Mouse (Mus musculus) fibroblast of lung, adult 2 months (primary cell): Measurements from ENCODE around the gene Cfap54.
A peak's percentile ranks its signal among the peaks of the same experiment; 100 is the strongest.

Experiments used
- DNase-seq: peaks from one replicate; pipeline ENCODE4 v3.0.0-alpha.2; 2011; ENCODE audit warnings: low read depth

Cfap54 gene

GRCm38 (mm10) chr10:93053315-93053714 lies 28.1 kb downstream of the Cfap54 start:
- DNase-seq, result no peak

- peak; percentile 81 for DNase-seq
Observed at GRCm38 (mm10) chr10:93051016-93051726, 30.2 kb downstream of the Cfap54 start.

GRCm38 (mm10) chr10:93050571-93050970 lies 30.8 kb downstream of the Cfap54 start:
- no peak for DNase-seq

GRCm38 (mm10) chr10:93043195-93043594 lies 38.2 kb downstream of the Cfap54 start:
- DNase-seq, result no peak

- no peak for DNase-seq
Observed at GRCm38 (mm10) chr10:93041850-93042249, 39.6 kb downstream of the Cfap54 start.

GRCm38 (mm10) chr10:93041392-93041791 lies 40.0 kb downstream of the Cfap54 start:
- no peak for DNase-seq

GRCm38 (mm10) chr10:93036532-93036931 lies 44.9 kb downstream of the Cfap54 start:
- no peak for DNase-seq

- no peak for DNase-seq
Observed at GRCm38 (mm10) chr10:93035489-93035888, 45.9 kb downstream of the Cfap54 start.

GRCm38 (mm10) chr10:93023295-93023694 lies 58.1 kb downstream of the Cfap54 start:
- no peak for DNase-seq

- peak; percentile 27 for DNase-seq
Observed at GRCm38 (mm10) chr10:93014059-93014795, 67.2 kb downstream of the Cfap54 start.

- no peak for DNase-seq
Observed at GRCm38 (mm10) chr10:93011085-93011484, 70.3 kb downstream of the Cfap54 start.

- no peak for DNase-seq
Observed at GRCm38 (mm10) chr10:93006970-93007369, 74.4 kb downstream of the Cfap54 start.

GRCm38 (mm10) chr10:93006405-93006804 lies 75.0 kb downstream of the Cfap54 start:
- no peak for DNase-seq

- DNase-seq, result no peak
Observed at GRCm38 (mm10) chr10:92998536-92998935, 82.9 kb downstream of the Cfap54 start.

GRCm38 (mm10) chr10:92995186-92995585 lies 86.2 kb downstream of the Cfap54 start:
- DNase-seq, result no peak

- DNase-seq, result no peak
Observed at GRCm38 (mm10) chr10:92994340-92994739, 87.1 kb downstream of the Cfap54 start.

- DNase-seq, result no peak
Observed at GRCm38 (mm10) chr10:92992526-92992925, 88.9 kb downstream of the Cfap54 start.

GRCm38 (mm10) chr10:92990576-92990975 lies 90.8 kb downstream of the Cfap54 start:
- DNase-seq, result no peak

- no peak for DNase-seq
Observed at GRCm38 (mm10) chr10:92965134-92965533, 116.3 kb downstream of the Cfap54 start.

GRCm38 (mm10) chr10:92950044-92950443 lies 131.4 kb downstream of the Cfap54 start:
- DNase-seq, result no peak

GRCm38 (mm10) chr10:92942848-92943645 lies 138.4 kb downstream of the Cfap54 start:
- DNase-seq, result no peak

GRCm38 (mm10) chr10:92941616-92942015 lies 139.8 kb downstream of the Cfap54 start:
- DNase-seq, result no peak
